Mouse (Mus musculus) heart, adult 18-20 months (tissue): ENCODE results near the gene Nhlrc1. TPM values are rescaled to one million over a fixed set of nuclear protein-coding genes. Genes with fewer than 3 reads are reported as not detected.

ENCODE experiments used
- DNase-seq, 2 experiments: peaks; one replicate each; pipeline ENCODE4 v3.0.0; 2021 to 2022; ENCODE audit warnings: mixed read lengths in 1 of 2
- long read RNA-seq, 2 experiments: library from polyadenylated mRNA; stranded (forward); transcript quantifications; one replicate each; pipeline ENCODE4 v2.0.0; 2021
- total RNA-seq, 2 experiments: library from RNA; stranded (reverse); gene quantifications; 2 replicates each; pipeline ENCODE4 v1.2.3; 2021

The Nhlrc1 gene
- 1 to 10 TPM; 6.5 to 7.0 TPM for total RNA-seq
- long read RNA-seq, experiment 1, transcript Nhlrc1-201 (1 exons, 2,294 nt) = major isoform, 10 of 10 reads
- long read RNA-seq, experiment 1, partial matches to known transcripts = 0 of 10 reads
- long read RNA-seq, experiment 1, other reads (novel, unspliced or antisense) = 0 of 10 reads
- long read RNA-seq, experiment 2, transcript Nhlrc1-201 (1 exons, 2,294 nt) = major isoform, 8 of 8 reads
- long read RNA-seq, experiment 2, partial matches to known transcripts = 0 of 8 reads
- long read RNA-seq, experiment 2, other reads (novel, unspliced or antisense) = 0 of 8 reads

DNA sequence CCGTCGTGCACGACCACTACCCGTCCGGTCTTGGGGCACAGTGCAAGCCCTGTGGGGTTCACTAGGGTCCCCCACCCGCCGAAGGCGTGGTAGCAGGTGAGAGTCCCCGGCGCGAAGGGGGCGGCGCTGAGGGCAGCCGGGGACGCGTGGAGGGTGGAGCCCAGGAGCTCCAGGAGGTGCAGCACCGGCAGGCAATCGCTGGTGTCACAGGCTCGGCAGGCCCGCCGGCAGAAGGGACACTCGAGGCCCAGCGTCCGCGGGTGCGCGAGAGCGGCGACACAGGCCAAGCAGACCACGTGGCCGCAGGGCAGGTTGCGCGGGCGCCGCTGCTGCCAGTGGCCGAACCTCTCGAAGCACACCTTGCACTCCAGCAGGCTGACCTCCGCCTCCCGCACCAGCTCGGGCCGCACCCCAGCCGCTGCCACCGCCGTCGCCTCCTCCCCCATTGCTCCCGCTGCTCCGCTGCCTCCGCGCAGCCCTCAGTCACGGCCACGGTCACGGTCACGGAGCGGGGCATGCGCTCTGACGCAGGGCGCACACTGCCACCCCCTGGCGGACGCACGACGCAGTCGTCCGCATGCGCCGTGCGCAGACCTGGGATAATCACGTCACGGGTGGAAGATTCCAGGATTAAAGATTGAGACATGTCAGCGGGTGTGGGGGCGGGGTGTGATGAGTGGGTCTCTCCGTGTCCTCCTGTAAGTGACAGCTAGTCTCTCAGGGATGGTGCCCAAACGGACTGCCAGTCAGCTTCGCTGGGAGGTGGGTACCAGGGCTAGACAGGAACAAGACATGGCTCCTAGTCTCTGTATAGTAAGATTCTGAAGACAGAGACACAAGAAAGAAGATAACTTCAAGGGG, at the start of gene Nhlrc1:
Nhlrc1 (minus strand) TSS at position 517 of the 861 bp plus-strand sequence.
- DNase-seq = peak; percentile 77 to 87

DNA sequence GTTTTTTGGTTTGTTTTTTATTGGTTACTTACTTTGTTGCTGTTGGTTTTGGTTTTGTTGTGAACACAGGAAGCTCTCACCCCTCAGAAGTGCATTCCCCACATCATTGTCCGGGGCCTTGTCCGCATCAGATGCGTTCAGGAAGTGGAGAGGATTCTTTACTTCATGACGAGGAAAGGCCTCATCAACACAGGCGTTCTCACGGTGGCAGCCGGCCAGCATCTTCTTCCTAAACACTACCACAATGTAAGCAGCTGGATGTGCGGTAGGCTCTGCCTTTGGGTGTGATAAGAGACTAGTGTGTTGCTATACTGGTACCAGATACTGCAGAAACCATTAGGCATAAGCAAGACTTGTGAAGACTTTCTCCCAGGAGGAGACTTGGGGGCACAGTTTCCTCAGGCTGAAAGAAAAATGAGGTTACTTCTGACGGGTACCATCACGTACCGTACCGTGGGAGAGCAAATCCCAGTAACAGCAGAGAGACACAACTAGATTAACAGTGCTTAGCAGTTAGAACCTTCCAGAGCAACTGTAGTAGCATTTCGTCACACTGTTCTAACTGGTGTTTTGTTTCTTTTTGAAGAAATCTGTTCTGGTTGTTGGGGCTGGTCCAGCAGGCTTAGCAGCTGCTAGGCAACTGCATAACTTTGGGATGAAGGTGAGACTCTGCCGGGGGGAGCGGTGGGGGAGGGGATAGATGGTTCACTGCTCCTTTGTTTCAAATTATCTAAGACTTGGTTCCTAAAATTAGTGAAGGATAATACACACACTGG, 49.5 kb upstream of the Nhlrc1 start:
- DNase-seq = no peak

DNA sequence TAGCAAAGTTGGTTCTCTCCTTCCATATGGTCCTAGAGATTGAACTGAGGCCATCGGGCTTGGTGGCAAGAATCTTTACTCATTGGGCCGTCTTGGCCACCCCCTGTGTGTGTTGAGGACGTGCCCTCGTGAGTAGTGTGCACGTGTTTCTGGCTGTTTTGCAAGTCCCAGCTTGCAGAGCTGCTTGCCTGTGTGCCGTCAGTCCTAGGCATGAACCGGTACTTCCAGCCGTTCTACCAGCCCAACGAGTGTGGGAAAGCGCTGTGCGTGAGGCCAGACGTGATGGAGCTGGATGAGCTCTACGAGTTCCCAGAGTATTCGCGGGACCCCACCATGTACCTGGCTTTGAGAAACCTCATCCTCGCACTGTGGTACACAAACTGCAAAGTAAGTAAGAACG, 48.1 kb upstream of the Nhlrc1 start:
- no peak for DNase-seq

DNA sequence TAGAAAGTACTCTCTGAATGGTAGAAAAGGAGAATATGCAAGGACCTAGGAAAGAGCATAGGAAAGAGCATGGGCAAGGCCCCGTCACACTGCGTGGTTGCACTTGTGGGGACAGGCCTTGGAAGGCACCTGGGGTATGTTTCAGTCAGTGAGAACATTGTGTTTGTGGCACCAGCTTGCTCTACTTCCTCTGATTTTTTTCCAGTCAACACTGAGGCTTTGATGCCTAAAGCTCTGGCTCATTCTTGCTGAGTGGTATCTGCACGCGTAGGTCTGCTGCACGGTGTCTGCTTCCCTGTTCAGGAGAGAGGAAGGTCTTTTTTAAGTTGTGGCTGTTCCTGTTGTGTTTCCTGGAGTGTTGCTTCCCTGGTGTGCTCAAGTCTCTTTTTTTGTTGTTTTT, 42.1 kb upstream of the Nhlrc1 start:
- no peak for DNase-seq

DNA sequence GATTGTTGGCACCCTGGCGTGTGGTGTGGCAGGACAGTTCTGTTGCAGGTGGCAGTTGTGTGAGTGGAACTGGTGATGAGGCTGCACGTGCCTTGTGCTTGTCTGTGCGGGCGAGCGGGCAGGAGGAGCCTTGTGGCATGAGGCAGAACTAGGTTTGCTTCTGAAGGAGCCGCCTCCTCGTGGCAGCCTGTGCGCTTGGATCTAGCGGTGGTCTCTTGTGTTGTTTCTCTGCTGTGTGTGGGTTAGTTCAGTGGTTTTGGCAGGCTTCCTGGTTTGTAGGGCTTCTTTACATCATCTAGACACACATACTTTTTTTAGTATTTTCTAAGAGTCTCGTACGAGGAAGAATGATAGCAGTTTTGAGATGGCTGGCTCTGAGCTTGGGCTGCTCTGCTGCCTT, 41.5 kb upstream of the Nhlrc1 start:
- no peak for DNase-seq

DNA sequence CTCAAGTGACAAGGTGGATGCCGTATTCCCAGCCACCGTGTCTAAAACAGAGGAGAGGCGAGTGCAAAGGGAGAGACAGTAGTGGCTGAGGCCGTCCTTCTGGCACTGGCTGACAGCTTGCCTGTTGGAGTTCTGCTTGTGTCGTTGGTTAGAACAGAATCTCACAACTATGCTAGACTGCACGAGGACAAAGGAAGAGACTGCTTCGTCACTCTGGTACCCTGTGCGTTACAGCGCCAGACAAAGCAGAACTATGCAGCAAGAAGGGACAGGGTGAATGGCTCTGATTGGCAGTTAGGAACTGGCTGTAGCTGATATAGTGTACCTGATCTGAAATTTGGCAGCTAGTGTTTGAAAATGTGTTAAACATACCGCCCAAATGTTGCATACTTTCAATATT, 39.3 kb upstream of the Nhlrc1 start:
- no peak for DNase-seq

DNA sequence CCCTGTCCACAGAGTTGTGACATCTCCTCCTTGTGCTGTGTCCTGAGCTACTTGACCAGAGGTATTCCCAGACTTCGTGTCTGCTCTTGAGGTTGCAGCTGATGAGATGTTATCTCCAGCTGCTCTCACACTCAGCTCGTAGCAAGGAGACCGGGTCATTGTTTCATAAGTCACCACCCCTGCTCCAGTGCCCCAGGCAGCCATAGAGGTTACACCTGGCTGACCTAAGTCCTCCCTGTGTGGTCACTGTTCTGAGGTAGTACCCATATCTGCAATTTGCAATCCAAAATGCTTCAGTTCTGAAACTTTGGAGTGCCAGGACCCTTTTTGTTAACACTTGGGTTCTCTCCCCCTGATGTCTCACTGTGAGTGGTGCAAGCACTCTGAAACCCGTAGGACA, 35.4 kb upstream of the Nhlrc1 start:
- DNase-seq = no peak

DNA sequence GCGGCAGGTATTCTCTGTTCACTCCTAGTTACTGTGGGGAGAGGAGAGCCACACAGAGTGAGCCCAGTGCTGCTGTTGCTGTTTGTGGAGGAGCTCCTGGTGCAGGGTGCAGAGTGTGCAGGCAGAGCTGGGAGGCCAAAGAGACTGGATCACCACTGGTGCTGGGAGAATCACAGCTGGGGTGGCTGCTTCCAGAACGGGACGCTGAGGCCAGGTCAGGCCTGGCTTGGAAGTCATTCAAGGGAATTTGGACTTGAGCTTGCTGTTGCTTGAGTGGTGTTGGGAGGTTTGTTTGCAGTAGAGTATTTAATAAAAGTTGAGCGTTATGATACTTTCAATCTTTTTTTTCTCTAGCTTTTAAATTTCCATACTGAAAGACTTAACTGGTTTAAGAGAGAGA, 33.3 kb upstream of the Nhlrc1 start:
- peak; percentile 21 to 44 for DNase-seq

DNA sequence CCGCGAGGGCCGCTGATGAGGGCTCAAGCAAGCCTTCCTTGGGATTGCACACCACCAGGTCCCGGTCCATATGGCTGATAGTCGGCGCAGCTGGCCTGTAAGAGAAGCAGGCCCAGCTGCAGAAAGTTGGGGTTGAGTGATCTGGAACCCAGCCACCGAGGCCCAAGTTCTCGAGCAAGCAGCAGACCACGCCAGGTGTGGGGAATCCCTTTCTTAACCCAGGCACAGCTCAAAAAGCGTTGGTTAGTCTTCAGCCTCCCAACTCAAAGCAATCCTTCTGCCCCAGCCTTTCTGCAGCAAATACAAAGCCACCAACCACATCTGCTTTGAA, 29.9 kb upstream of the Nhlrc1 start, which contains the start of gene Tpmt:
Tpmt (minus strand) TSS at position 121 of the 331 bp plus-strand sequence.
- peak; percentile 7 to 11 for DNase-seq

DNA sequence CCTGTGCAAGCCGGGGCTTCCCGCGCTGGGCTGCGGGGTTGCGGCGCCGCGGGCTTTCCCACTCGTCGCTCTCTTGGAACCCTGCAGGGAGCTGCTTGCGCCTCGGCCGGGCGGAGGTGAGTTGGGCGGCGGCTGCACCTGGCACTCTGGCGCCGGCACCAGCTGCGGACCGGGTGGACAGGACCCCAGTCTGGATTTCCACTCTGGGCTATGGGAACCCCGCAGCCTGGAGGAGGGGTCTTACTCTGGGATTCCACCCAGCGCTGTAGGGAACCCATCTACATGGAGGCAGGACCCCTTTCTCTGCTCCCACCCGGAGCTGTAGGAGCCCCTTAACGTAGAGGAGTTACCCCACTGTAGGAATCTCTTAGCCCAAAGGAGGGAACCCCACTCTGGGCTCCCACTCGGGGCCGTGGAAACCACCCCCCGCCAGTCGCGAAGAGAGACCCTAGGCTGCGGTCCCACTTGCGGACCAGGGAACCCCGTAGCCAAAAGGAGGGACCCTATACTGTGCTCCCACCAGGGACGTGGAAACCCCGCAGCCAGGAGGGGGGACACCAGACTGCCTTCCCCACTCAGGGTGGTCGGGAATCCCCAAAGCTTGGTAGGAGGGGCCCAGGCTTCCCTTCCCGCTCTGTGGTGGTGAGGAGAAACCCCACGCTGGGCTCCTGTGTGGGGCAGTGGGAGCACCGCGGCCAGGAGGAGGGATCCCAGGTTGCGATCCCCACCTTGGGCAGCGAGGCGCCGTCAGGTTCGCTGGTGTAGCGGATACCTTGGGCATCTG, 29.4 kb upstream of the Nhlrc1 start:
- peak; percentile 9 to 30 for DNase-seq

DNA sequence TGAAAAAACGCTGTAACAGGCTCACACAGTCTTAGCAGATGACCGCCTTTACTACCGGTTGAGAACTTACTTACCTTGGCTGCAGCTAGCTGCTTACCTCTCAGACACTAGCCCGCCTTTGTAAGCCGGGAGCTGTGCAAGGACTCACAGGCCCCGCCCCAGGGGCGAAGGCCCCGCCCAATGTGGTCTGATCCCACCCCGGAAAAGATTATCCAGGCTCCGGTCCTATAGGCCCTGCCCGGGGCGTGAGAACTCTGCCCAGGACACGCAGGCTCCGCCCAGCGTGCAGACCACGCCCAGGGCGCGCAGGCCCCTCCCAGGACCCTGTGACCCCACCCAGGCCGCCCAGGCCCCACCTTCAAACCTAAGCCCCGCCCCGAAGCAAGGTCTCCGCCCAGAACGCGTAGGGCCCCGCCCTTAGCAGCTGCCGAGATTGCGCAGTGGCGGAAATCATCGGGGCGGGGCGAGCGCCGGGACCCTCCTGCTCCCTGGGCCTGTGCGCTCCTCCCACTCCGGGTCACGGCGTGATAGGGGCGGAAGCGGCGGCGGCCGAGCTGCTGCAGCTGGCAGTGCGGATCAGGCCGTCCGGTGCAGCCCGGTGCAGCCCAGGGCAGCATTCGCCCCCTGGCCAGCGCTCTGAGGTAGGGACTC, 28.5 kb upstream of the Nhlrc1 start, which contains the start of gene Kdm1b:
Kdm1b (plus strand) TSS at position 470 of the 651 bp plus-strand sequence.
- peak; percentile 98 to 99 for DNase-seq

DNA sequence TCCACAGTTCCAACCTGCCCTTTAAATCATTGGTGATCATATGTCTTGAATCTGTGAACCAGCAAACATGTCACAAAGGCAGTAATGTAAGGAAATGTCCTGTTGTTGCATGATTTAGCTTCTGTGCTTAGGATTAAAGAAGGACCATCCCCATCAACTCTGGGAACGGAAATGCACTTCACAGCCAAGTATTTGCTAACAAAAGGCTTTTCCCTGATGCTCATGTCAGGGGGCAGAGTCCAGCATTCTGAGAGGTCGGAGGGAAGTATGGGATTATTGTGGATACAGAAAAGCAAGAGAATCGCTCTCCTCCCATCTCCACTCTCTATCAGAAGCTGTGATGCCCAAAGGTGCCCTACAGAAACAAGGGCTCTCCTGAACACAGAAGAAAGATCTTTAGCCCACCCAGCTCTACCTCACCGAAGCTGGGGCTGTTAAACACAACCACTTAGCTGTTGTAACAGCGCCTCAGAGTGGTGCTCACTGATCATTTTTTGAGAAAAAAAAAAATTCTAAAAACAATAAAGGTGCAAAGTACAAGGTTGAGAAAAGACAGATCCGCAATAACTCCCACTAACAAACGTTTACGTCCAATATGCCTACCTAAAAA, 27.5 kb upstream of the Nhlrc1 start:
- DNase-seq = peak in 1 of 2 experiments; percentile 9

DNA sequence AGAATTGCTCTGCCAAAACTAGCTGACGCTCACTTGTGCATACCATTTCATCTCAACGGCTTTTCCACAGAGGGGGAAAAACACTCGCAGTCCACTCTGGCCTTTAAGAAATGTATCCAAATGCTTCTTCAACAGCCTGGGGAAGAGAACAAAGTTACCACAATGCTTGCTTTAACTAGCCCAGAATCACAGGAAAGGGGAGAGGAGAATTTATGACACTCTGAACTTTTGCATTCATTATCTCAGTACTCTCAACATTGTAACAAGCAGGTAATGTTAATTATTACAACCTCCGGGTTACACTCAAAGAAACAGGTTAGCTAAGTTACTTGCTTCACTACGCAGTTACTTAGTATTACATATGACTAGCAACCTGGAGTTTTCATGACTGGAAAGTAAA, 25.4 kb upstream of the Nhlrc1 start:
- no peak for DNase-seq

DNA sequence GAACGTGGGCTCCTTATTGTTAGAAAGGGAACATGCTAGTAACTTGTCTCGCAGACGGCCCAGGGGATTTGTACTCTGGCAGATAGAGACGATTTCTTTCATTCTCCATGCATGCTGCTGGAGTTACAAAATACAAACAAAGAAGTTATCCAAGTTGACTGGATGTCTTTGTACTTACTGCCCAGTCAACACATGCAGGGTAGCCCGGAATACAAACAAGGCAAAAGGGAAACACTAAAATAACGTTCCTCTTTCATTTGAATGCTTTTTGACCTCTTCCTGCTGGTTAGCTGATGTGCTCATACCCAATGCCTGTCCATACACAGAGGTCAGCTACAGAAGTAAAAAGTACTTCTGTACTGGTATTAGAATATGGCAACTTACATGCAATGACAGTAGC, 23.3 kb upstream of the Nhlrc1 start:
- no peak for DNase-seq

DNA sequence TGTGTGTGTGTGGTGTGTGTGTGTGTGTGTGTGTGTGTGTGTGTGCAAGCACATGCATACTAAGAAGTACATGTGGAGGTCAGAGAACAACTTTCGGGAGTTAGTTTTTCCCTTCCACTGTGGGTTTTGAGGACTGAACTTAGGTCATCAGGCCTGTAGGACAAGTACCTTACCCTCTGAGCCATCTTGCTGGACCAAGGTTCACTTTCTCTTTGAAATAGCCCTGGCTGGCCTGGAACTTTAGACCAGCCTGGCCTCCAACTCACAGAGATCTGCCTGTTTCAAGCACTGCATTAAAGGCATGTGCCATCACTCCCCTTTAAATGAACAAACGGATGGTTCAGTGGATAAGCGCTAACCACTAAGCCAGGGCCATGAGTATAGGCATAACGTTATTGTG, 19.0 kb upstream of the Nhlrc1 start:
- no peak for DNase-seq

DNA sequence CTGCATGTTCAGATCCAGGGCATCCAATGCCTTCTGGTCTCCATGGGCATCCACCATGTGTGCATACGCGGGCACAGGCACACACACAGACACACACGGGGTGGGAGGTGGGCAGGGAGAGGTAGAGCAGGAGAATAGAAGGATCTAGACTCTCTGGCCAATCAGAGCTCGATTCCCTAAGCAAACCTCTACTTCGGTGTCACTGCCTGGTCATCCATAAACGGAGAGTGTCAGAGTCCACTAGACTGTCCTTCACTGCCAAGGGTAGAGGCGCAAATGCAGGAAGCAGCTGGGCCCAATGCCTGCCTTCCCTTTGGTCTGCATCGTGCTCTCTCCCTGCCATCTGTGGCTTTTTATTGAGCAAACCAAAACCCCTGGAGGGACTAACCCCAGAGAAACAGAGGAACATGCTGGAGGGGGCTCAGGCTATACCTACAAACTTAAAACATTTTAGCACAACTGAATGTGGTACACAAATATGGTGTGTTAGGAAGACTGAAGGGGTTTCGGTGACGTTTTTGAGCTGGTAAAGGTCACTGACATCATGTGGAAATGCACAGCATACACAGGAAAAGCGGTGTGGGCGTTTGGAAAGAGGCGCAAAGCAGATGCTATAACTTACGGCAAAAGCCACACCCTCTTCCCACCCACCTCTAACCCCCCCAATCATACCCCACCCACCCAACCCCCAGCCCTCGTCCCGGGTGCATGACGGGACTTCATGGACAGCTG, 15.9 kb upstream of the Nhlrc1 start:
- no peak for DNase-seq

DNA sequence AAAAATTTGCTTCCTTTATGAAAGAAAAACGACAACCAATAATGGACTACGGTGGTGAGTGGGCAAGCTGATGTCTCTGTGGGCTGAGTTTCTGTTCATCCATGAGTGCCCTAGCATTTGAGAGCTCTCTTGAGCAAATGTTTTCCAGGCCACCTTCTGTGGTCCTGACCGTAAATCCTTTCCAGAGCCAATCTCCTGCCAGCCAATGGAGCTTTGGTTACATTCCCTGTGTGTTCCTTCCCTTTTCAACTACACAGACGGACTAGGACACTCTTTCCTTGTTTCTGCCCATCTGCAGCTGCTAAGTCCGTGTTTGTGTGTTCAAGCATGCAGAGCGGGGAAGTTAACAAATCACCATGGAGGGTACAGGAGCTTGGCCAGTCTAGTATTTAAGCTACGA, 6.1 kb upstream of the Nhlrc1 start:
- no peak for DNase-seq

DNA sequence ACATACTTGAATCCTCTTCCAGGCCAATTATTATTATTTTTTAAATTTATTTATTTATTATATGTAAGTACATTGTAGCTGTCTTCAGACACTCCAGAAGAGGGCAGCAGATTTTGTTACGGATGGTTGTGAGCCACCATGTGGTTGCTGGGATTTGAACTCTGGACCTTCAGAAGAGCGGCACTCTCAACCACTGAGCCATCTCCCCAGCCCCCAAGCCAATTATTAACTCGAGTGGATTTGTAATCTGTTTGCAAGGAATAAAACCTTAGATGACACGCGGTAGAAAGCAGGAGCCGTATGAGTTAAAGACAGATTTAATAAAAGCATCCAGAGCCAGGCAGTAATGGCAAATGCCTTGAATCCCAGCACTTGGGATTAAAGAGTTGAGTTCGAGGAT, 5.1 kb upstream of the Nhlrc1 start:
- no peak for DNase-seq

DNA sequence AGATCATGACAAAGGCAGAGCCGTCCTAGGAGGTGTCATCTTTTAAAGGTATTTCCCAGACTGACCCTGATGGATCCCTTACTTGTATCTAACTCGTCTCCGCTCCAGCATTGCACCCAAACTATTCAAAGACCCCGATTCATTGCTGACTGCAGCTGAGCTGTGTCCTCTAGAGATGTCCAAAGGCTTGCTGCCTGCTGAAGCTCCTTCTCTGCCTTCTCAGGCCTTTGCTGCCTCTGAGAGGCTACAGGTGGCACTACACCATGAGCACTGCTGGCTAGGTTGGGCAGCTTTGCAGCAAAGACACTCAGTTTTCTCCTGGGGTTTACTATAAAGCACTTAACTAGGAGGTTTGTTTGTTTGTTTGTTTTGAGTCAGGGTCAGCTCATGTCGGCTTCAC, 2.6 kb upstream of the Nhlrc1 start:
- DNase-seq = peak; percentile 51 to 67

DNA sequence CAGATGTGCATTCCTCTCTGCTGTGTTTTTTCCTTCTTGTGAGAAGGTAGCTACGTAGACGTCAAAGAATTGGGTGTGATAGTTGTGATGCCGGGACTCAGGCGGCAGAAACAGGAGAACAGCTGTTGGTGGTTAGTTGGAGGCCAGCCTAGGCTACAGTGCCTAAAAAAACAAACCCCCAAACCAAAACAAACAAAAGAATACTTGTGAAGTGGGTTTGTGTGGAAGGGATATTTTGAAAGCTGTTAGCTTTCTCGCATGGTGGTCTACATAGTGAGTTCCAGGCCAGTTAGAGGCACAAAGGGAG, 498 bp upstream of the Nhlrc1 start:
- no peak for DNase-seq

DNA sequence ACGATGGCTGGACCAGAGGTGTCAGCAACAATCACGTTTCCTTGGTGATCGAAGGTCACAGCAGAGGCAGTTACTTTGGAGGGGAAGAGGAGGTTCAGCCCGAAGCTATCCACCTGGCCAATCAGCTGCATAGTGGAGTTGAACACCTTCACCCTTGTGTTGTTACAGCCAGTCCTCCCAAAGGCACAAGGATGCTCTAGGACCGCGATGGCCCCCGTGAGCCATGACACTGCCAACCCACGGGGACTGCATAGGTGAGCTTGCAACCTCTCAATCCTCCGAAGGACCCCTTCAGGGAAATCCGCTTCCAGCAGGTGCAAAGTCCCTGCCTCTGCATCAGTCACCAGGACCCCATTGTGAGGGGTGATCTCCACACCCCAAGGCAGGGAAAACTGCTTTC, 910 bp downstream of the Nhlrc1 start:
- no peak for DNase-seq
